Mouse (Mus musculus) ES-E14 (cell line): ENCODE data around the gene Dennd4a. TPM values are rescaled to one million over a fixed set of nuclear protein-coding genes. Genes with fewer than 3 reads are reported as not detected.

Source experiments
- DNase-seq: peaks from one replicate; pipeline ENCODE4 v3.0.0-alpha.2; 2013; ENCODE audit warnings: low read depth, low spot score
- H3K27ac ChIP-seq: 2 replicates; pipeline ENCODE4 v1.5.1; 2012; ENCODE audit warnings: low read depth, mild to moderate bottlenecking, low read length, moderate library complexity, mixed read lengths; ENCODE audit not compliant: poor library complexity, insufficient read depth, severe bottlenecking
- H3K36me3 ChIP-seq: 2 replicates; pipeline ENCODE4 v1.6.1; 2012; ENCODE audit warnings: mild to moderate bottlenecking, low read length, moderate library complexity, mixed read lengths; ENCODE audit not compliant: control insufficient read depth, poor library complexity, insufficient read depth, severe bottlenecking
- H3K4me1 ChIP-seq, 2 experiments: fragments of 150-350 bp in 1 of 2; sonication (generic) in 1 of 2; 2 replicates each; pipeline ENCODE4 v1.6.1; 2012; ENCODE audit warnings: low read length in 2 of 2, mild to moderate bottlenecking in 1 of 2, mixed read lengths in 1 of 2; ENCODE audit not compliant: control insufficient read depth in 2 of 2, insufficient read depth in 2 of 2, poor library complexity in 1 of 2
- H3K4me3 ChIP-seq, 2 experiments: fragments of 150-350 bp in 1 of 2; sonication (generic) in 1 of 2; 2 replicates each; pipeline ENCODE4 v1.5.1; 2012; ENCODE audit warnings: low read length in 2 of 2, low read depth in 1 of 2, mild to moderate bottlenecking in 1 of 2, mixed read lengths in 1 of 2; ENCODE audit not compliant: insufficient read depth in 1 of 2, poor library complexity in 1 of 2, severe bottlenecking in 1 of 2
- H3K9ac ChIP-seq: 2 replicates; pipeline ENCODE4 v1.6.1; 2012; ENCODE audit warnings: low read depth, mild to moderate bottlenecking, low read length, mixed read lengths; ENCODE audit not compliant: poor library complexity, insufficient read depth, severe bottlenecking
- H3K9me3 ChIP-seq: fragments of 150-350 bp; sonication (generic); 2 replicates; pipeline ENCODE4 v1.6.1; 2012; ENCODE audit warnings: low read depth, mild to moderate bottlenecking, low read length; ENCODE audit not compliant: control insufficient read depth, insufficient read depth
- CHD2 ChIP-seq: IDR thresholded peaks from 2 replicates; pipeline ENCODE4 v1.6.1; 2014; ENCODE audit warnings: mild to moderate bottlenecking, low read depth, low read length, inconsistent platforms
- HCFC1 ChIP-seq: IDR thresholded peaks from 2 replicates; pipeline ENCODE4 v1.6.1; 2012; ENCODE audit warnings: low read length, inconsistent platforms, borderline replicate concordance; ENCODE audit not compliant: insufficient read depth
- MAFK ChIP-seq: IDR thresholded peaks from 2 replicates; pipeline ENCODE4 v1.6.1; 2014; ENCODE audit warnings: mild to moderate bottlenecking, low read depth, low read length, inconsistent platforms; ENCODE audit not compliant: insufficient read depth
- ZC3H11A ChIP-seq: IDR thresholded peaks from 2 replicates; pipeline ENCODE4 v1.6.1; 2012; ENCODE audit warnings: low read depth, mild to moderate bottlenecking, inconsistent platforms, low read length, borderline replicate concordance
- ZNF384 ChIP-seq: IDR thresholded peaks from 2 replicates; pipeline ENCODE4 v1.6.1; 2012; ENCODE audit warnings: low read depth, low read length, inconsistent platforms
- in situ Hi-C, 2 experiments: fragments of 600-800 bp; cut with MboI; formaldehyde crosslinking; loops; one replicate each; pipeline ENCODE4 v1.15.1; 2025; ENCODE audit warnings: low sequenced_read_pairs in 2 of 2, inconsistent platforms in 1 of 2; ENCODE audit not compliant: unreplicated experiment in 2 of 2
- total RNA-seq: library from RNA; depleted of rRNA; stranded (reverse); fragments of 300-350 nt; gene quantifications from 2 replicates; pipeline ENCODE4 v1.2.3, GENCODE M21; 2012

Dennd4a gene
- total RNA-seq, 1 experiment, result 3.7 TPM

GRCm38 (mm10) chr9:64926201-64926991, 115.3 kb downstream of the Dennd4a start:
- TF ChIP-seq ZC3H11A, result no peak
- TF ChIP-seq HCFC1, result no peak
- no peak for TF ChIP-seq ZNF384
- no peak for TF ChIP-seq MAFK
- no peak for TF ChIP-seq CHD2
- Histone ChIP-seq H3K9me3 (no peaks in the 10 kb centered on the region), H3K27ac (no peak overlapping the region), H3K9ac (no peak overlapping the region), H3K4me3 (no peak overlapping the region), H3K36me3 (no peaks in the 10 kb centered on the region), H3K4me1 (no peaks in the 10 kb centered on the region)
- in situ Hi-C loops, result no loop called here
- no peak for DNase-seq

GRCm38 (mm10) chr9:64930256-64930655, 119.1 kb downstream of the Dennd4a start:
- no peaks in the 10 kb centered on the region for H3K36me3 ChIP-seq
- H3K27ac ChIP-seq, result no peak overlapping the region
- H3K9me3 ChIP-seq, result no peaks in the 10 kb centered on the region
- no peak for DNase-seq
- H3K4me1 ChIP-seq, result peaks cover 0 to 8% of the 10 kb centered on the region in 2 experiments; a peak in 1 of 4 replicates
- no peak for TF ChIP-seq CHD2
- no peak for TF ChIP-seq ZNF384
- TF ChIP-seq ZC3H11A, result no peak
- TF ChIP-seq MAFK, result no peak
- no peak for TF ChIP-seq HCFC1
- in situ Hi-C loops, result no loop called here
- no peak overlapping the region for H3K9ac ChIP-seq
- no peak overlapping the region for H3K4me3 ChIP-seq

GRCm38 (mm10) chr9:64931751-64932610, 120.8 kb downstream of the Dennd4a start:
- no peak for TF ChIP-seq MAFK
- no peak for TF ChIP-seq CHD2
- TF ChIP-seq HCFC1, result no peak
- no peak for TF ChIP-seq ZC3H11A
- TF ChIP-seq ZNF384, result no peak
- no peak overlapping the region for H3K9ac ChIP-seq
- no peaks in the 10 kb centered on the region for H3K36me3 ChIP-seq
- no peaks in the 10 kb centered on the region for H3K9me3 ChIP-seq
- no peak overlapping the region for H3K27ac ChIP-seq
- DNase-seq, result no peak
- H3K4me1 ChIP-seq, result peaks cover 0 to 11% of the 10 kb centered on the region in 2 experiments; a peak in 1 of 4 replicates
- H3K4me3 ChIP-seq, result no peak overlapping the region
- in situ Hi-C loops, result no loop called here

DNA sequence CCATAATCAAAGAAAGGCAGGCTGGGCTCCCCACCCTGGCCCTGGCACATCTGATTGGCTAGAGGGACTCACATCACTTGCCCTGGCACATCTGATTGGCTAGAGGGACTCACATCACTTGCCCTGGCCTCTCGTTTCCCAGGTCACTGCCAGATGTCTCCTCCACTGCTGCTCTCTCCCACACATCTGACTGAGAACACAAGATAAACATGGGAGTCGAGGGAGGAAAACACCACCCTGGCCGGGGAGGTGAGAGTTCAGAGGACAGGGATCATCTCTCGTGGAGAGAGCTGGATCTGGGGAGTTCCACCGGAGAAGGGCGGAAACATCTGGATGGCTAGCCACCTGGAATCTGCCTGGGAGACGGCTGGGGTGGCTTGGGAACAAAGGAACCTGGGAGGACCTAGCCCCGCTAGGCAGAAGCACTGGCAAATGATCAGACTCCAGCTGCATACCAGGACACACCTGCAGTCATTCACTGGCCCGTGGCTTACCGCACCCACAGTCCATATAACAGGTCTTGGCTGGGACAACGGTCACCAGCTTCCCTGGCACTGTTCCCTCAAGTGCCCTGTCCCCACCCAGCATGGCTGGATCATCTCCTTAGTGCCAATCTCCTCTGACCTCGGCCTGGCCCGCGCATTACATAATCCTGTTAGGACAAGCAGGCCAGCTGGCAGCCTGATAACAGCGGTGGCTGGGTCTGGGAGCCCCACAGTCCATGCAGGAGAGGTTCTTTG, 123.0 kb downstream of the Dennd4a start:
- H3K36me3 ChIP-seq, result no peaks in the 10 kb centered on the region
- H3K9ac ChIP-seq, result peak overlapping the region; percentile 31; the same call in 1 of the 2 replicates
- H3K4me1 ChIP-seq, result peaks cover 0 to 11% of the 10 kb centered on the region in 2 experiments; a peak in 1 of 4 replicates
- peak; percentile 51 for DNase-seq
- H3K9me3 ChIP-seq, result no peaks in the 10 kb centered on the region
- H3K4me3 ChIP-seq, result peak overlapping the region; percentile 33 to 74; a peak in 3 of 4 replicates
- in situ Hi-C loops, result no loop called here
- no peak overlapping the region for H3K27ac ChIP-seq
- TF ChIP-seq ZNF384, result no peak
- TF ChIP-seq ZC3H11A, result no peak
- no peak for TF ChIP-seq CHD2
- TF ChIP-seq HCFC1, result no peak
- TF ChIP-seq MAFK, result no peak
